ENCODE assay signal across 28 mouse cellular contexts in genomic region chr10:7178571-7178970, GRCm38 (mm10). TPM values are rescaled to one million over a fixed set of nuclear protein-coding genes. Genes with fewer than 3 reads are reported as not detected.
DNase-seq lines count a peak whose midpoint lies in the region; ATAC-seq lines count a peak whose summit lies in the region.
"Had no signal": no experiment of that assay in that cellular context is flagged by ENCODE, and none has a peak within 500 bp of the region (broad histone marks: within the 10 kb centered on the region; RNA-seq: fewer than 3 reads in every experiment).

No protein-coding gene starts in this region.

- no peak overlapping the region for H3K9ac ChIP-seq in forebrain, embryonic 11.5 days (ENCODE audit: low read length)
- H3K9ac ChIP-seq: forebrain, embryonic 12.5 days; forebrain, postnatal 0 days; heart, embryonic 12.5 days; hindbrain, embryonic 13.5 days; liver, embryonic 15.5 days; lung, embryonic 14.5 days had no signal

- no peak overlapping the region for H3K27ac ChIP-seq in forebrain, embryonic 11.5 days (ENCODE audit: low read depth, low read length)
- H3K27ac ChIP-seq: forebrain, embryonic 12.5 days; heart, adult 2 months; hindbrain, embryonic 13.5 days; kidney, postnatal 0 days; liver, embryonic 15.5 days had no signal

- DNase-seq in CD4-positive helper T cell, adult 2 months (ENCODE audit: low read depth, low spot score), result peak; percentile 36
- DNase-seq in retina, postnatal 1 day, result peak; percentile 32
- no peak for DNase-seq in embryo, embryonic 10 days (ENCODE audit: low spot score)
- DNase-seq in adrenal gland, postnatal 36 days, result no peak
- DNase-seq in forebrain, embryonic 11.5 days (ENCODE audit: low spot score), result no peak
- DNase-seq: cerebellum, adult 8-10 months; forebrain, postnatal 0 days; heart, adult 2 months; heart, postnatal 4 days; kidney, adult 8-10 months; kidney, postnatal 4 days; left cerebral cortex, postnatal 4 days; lung, embryonic 14.5 days; lung, postnatal 14 days; thymus, postnatal 4 days had no signal

- ATAC-seq in CD4-positive, CD25-positive, alpha-beta regulatory T cell, adult 4 months, result peak; percentile 61
- peak; percentile 69 for ATAC-seq in inflammation-experienced regulatory T-cells, adult 6 months
- ATAC-seq in forebrain, embryonic 11.5 days (replicated peaks; ENCODE audit: low FRiP score), result no peak
- ATAC-seq: forebrain, postnatal 0 days; midbrain, embryonic 16.5 days; Patski had no signal

- no peak overlapping the region for H3K4me3 ChIP-seq in forebrain, embryonic 11.5 days (ENCODE audit: low read depth, low read length)
- H3K4me3 ChIP-seq: erythroblast, embryonic 14.5 days; forebrain, embryonic 12.5 days; heart, adult 2 months; heart, embryonic 12.5 days; hindbrain, embryonic 13.5 days; liver, embryonic 15.5 days; myocyte had no signal

- no peaks in the 10 kb centered on the region for H3K4me1 ChIP-seq in forebrain, embryonic 11.5 days (replicated peaks; ENCODE audit: control insufficient read depth, insufficient read depth, low read length)

- H3K36me3 ChIP-seq in forebrain, embryonic 11.5 days (ENCODE audit: control insufficient read depth, insufficient read depth, low read length), result no peaks in the 10 kb centered on the region
- H3K36me3 ChIP-seq: forebrain, embryonic 12.5 days; G1E; heart, embryonic 12.5 days; hindbrain, embryonic 13.5 days; liver, embryonic 15.5 days had no signal

- H3K4me2 ChIP-seq in forebrain, embryonic 11.5 days (ENCODE audit: low read depth, low read length, severe bottlenecking), result no peak overlapping the region
- H3K4me2 ChIP-seq: forebrain, embryonic 12.5 days; heart, embryonic 12.5 days; hindbrain, embryonic 13.5 days; liver, embryonic 15.5 days; lung, embryonic 14.5 days; midbrain, embryonic 11.5 days had no signal

- WGBS in forebrain, embryonic 11.5 days, result 80% methylated on average over 10 of the region's 10 CpGs

- no peaks in the 10 kb centered on the region for H3K9me3 ChIP-seq in forebrain, embryonic 11.5 days (ENCODE audit: control insufficient read depth, low read length)
- H3K9me3 ChIP-seq: forebrain, embryonic 12.5 days; G1E; heart, embryonic 12.5 days; hindbrain, embryonic 13.5 days; liver, embryonic 15.5 days had no signal

- no peaks in the 10 kb centered on the region for H3K27me3 ChIP-seq in forebrain, embryonic 11.5 days (ENCODE audit: control insufficient read depth, insufficient read depth, low read length)
- H3K27me3 ChIP-seq: forebrain, embryonic 12.5 days; heart, embryonic 12.5 days; hindbrain, embryonic 13.5 days; liver, embryonic 15.5 days; Patski had no signal

RNA-seq across cellular contexts. Expression of gene Cnksr3, which starts 33.5 kb away (rescaled TPM):
- polyA plus RNA-seq in CD4-positive, CD25-positive, alpha-beta regulatory T cell, adult 4 months (2017; shearing (Covaris generic)), result 1 to 10 TPM; 3.3 to 5.1 TPM
- 1 to 10 TPM in 2 of 3 experiments, under 1 TPM in 1; 0.36 to 4.3 (median 3.3) TPM for polyA plus RNA-seq in inflammation-experienced regulatory T-cells, adult 6 months (2017; shearing (Covaris generic))
- 10 to 100 TPM; 12.7 to 14.3 TPM for total RNA-seq in adrenal gland, postnatal 36 days (2021)
- polyA plus RNA-seq in forebrain, embryonic 11.5 days (2014; fragmentation: Nextera tagmentation; extraction: Ambion mirVana), result 8.5 and 8.8 TPM in 2 replicates
- total RNA-seq: G1E had no signal
- polyA plus RNA-seq: G1E had no signal

Comparison
In these comparisons a context has a peak if more than half of its experiments do, and no peak if none do; other contexts are left out.
1. DNase-seq: peak in CD4-positive helper T cell, adult 2 months (single experiment) and retina, postnatal 1 day (single experiment); none in embryo, embryonic 10 days (single experiment), adrenal gland, postnatal 36 days (0 of 2) and forebrain, embryonic 11.5 days (single experiment).